Mouse (Mus musculus): ENCODE data around the gene Gm21748. TPM values are rescaled to one million over a fixed set of nuclear protein-coding genes. Genes with fewer than 3 reads are reported as not detected.

The Gm21748 gene
- polyA plus RNA-seq (2014; fragmentation: Illumina TruSeq; extraction: RNeasy Lipid Tissue Mini Kit (QIAGEN cat#74804); ENCODE audit: low replicate concordance) = not detected

DNA sequence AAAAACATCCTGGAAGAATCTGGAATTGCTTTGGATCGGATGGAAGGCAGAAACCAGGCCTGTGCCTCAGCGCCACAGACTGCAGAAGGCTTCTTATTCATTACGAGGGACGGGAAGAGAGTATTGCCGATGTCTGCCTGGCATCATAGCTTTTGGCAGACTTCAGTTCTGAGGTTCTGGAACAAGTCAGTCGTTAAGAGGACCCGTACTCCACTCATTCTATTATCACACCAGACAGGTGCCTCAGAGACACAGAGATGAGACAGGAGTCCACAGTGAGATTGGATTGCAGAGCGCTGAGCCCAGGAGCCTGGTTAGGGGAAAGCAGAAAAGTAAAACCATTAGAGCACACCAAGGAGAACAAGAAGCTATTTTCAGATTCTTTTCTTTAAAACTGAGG lies at the start of gene Gm21748:
Gene Gm21748, minus strand, starts transcription at position 101 of the 400 bp plus-strand sequence.

Other genes starting within 250 kb of the Gm21748 start
- not detected for gene Gm21860, start 84.4 kb downstream of the Gm21748 start, polyA plus RNA-seq (2014; fragmentation: Illumina TruSeq; extraction: RNeasy Lipid Tissue Mini Kit (QIAGEN cat#74804); ENCODE audit: low replicate concordance)
- not detected for gene Gm47283, start 54.4 kb downstream of the Gm21748 start, polyA plus RNA-seq (2014; fragmentation: Illumina TruSeq; extraction: RNeasy Lipid Tissue Mini Kit (QIAGEN cat#74804); ENCODE audit: low replicate concordance)